Mouse (Mus musculus) ES-E14 (cell line): ENCODE data around the gene Drd1. TPM values are rescaled to one million over a fixed set of nuclear protein-coding genes. Genes with fewer than 3 reads are reported as not detected.

Source experiments
- DNase-seq: peaks from one replicate; pipeline ENCODE4 v3.0.0-alpha.2; 2013; ENCODE audit warnings: low read depth, low spot score
- H3K27ac ChIP-seq: 2 replicates; pipeline ENCODE4 v1.5.1; 2012; ENCODE audit warnings: low read depth, mild to moderate bottlenecking, low read length, moderate library complexity, mixed read lengths; ENCODE audit not compliant: poor library complexity, insufficient read depth, severe bottlenecking
- H3K36me3 ChIP-seq: 2 replicates; pipeline ENCODE4 v1.6.1; 2012; ENCODE audit warnings: mild to moderate bottlenecking, low read length, moderate library complexity, mixed read lengths; ENCODE audit not compliant: control insufficient read depth, poor library complexity, insufficient read depth, severe bottlenecking
- H3K4me1 ChIP-seq, 2 experiments: fragments of 150-350 bp in 1 of 2; sonication (generic) in 1 of 2; 2 replicates each; pipeline ENCODE4 v1.6.1; 2012; ENCODE audit warnings: low read length in 2 of 2, mild to moderate bottlenecking in 1 of 2, mixed read lengths in 1 of 2; ENCODE audit not compliant: control insufficient read depth in 2 of 2, insufficient read depth in 2 of 2, poor library complexity in 1 of 2
- H3K4me3 ChIP-seq, 2 experiments: fragments of 150-350 bp in 1 of 2; sonication (generic) in 1 of 2; 2 replicates each; pipeline ENCODE4 v1.5.1; 2012; ENCODE audit warnings: low read length in 2 of 2, low read depth in 1 of 2, mild to moderate bottlenecking in 1 of 2, mixed read lengths in 1 of 2; ENCODE audit not compliant: insufficient read depth in 1 of 2, poor library complexity in 1 of 2, severe bottlenecking in 1 of 2
- H3K9ac ChIP-seq: 2 replicates; pipeline ENCODE4 v1.6.1; 2012; ENCODE audit warnings: low read depth, mild to moderate bottlenecking, low read length, mixed read lengths; ENCODE audit not compliant: poor library complexity, insufficient read depth, severe bottlenecking
- H3K9me3 ChIP-seq: fragments of 150-350 bp; sonication (generic); 2 replicates; pipeline ENCODE4 v1.6.1; 2012; ENCODE audit warnings: low read depth, mild to moderate bottlenecking, low read length; ENCODE audit not compliant: control insufficient read depth, insufficient read depth
- CHD2 ChIP-seq: IDR thresholded peaks from 2 replicates; pipeline ENCODE4 v1.6.1; 2014; ENCODE audit warnings: mild to moderate bottlenecking, low read depth, low read length, inconsistent platforms
- HCFC1 ChIP-seq: IDR thresholded peaks from 2 replicates; pipeline ENCODE4 v1.6.1; 2012; ENCODE audit warnings: low read length, inconsistent platforms, borderline replicate concordance; ENCODE audit not compliant: insufficient read depth
- MAFK ChIP-seq: IDR thresholded peaks from 2 replicates; pipeline ENCODE4 v1.6.1; 2014; ENCODE audit warnings: mild to moderate bottlenecking, low read depth, low read length, inconsistent platforms; ENCODE audit not compliant: insufficient read depth
- ZC3H11A ChIP-seq: IDR thresholded peaks from 2 replicates; pipeline ENCODE4 v1.6.1; 2012; ENCODE audit warnings: low read depth, mild to moderate bottlenecking, inconsistent platforms, low read length, borderline replicate concordance
- ZNF384 ChIP-seq: IDR thresholded peaks from 2 replicates; pipeline ENCODE4 v1.6.1; 2012; ENCODE audit warnings: low read depth, low read length, inconsistent platforms
- in situ Hi-C, 2 experiments: fragments of 600-800 bp; cut with MboI; formaldehyde crosslinking; loops; one replicate each; pipeline ENCODE4 v1.15.1; 2025; ENCODE audit warnings: low sequenced_read_pairs in 2 of 2, inconsistent platforms in 1 of 2; ENCODE audit not compliant: unreplicated experiment in 2 of 2
- total RNA-seq: library from RNA; depleted of rRNA; stranded (reverse); fragments of 300-350 nt; gene quantifications from 2 replicates; pipeline ENCODE4 v1.2.3, GENCODE M21; 2012

Gene Drd1
- total RNA-seq, 1 experiment: not detected

DNA sequence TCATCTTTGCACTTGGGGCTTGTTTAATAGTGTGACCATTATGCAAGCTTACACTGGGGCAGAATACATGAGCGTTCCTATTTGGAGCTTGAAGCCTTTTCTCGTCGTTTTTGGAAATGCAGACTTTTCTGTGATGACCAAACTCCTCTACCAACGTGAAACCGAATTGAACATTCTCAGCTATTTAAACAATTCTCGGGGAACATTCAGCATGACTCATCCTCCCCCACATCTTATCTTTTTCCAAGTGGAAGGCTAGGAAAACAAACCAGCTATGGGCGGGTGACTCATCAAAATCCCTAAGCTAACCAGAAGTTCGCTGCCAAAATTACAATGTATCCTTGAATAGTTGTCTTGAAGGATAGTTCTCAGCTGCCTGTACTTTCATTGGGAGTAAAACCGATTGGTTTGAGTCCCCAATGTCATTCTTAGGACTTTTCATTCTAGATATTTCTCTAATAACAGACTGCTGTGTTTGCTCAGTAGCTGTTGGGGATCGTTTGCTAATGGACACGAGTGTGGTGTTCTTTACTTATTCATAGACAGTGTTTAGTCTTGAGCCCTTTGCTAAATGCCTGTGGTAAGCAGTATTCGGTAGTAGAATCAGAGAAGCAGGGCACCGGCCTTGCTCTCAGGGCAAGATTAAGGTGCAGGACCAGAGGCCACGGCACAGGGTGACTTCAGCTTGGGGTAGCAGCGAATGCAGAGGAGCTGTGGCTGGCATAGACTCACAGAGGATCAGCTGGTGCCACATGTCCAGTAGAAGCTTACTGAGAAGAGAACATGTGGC, 45.7 kb upstream of the Drd1 start:
- TF ChIP-seq MAFK (no peak), HCFC1 (no peak), ZNF384 (no peak), CHD2 (no peak), ZC3H11A (no peak)
- no peak for DNase-seq
- in situ Hi-C loops: no loop called here
- no peak overlapping the region for H3K9ac ChIP-seq
- H3K4me3 ChIP-seq: no peak overlapping the region
- 0 out of 2 replicates have a peak overlapping the region, but pooled peaks have one; percentile 38 for H3K27ac ChIP-seq
- H3K4me1 ChIP-seq: no peaks in the 10 kb centered on the region
- no peaks in the 10 kb centered on the region for H3K9me3 ChIP-seq
- H3K36me3 ChIP-seq: peaks cover 33% of the 10 kb centered on the region

GRCm38 (mm10) chr13:54097797-54098196, 42.3 kb upstream of the Drd1 start:
- Histone ChIP-seq H3K9me3 (no peaks in the 10 kb centered on the region), H3K4me1 (no peaks in the 10 kb centered on the region), H3K27ac (no peak overlapping the region), H3K9ac (no peak overlapping the region), H3K4me3 (no peak overlapping the region), H3K36me3 (peaks cover 40% of the 10 kb centered on the region)
- DNase-seq: no peak
- in situ Hi-C loops: no loop called here
- no peak for TF ChIP-seq MAFK
- TF ChIP-seq ZNF384: no peak
- TF ChIP-seq CHD2: no peak
- no peak for TF ChIP-seq ZC3H11A
- TF ChIP-seq HCFC1: no peak

- TF ChIP-seq ZC3H11A (no peak), MAFK (no peak), CHD2 (no peak), HCFC1 (no peak), ZNF384 (no peak)
- in situ Hi-C loops: no loop called here
- Histone ChIP-seq H3K4me3 (no peak overlapping the region), H3K27ac (no peak overlapping the region), H3K4me1 (no peaks in the 10 kb centered on the region), H3K36me3 (peaks cover 42% of the 10 kb centered on the region), H3K9ac (no peak overlapping the region), H3K9me3 (no peaks in the 10 kb centered on the region)
- no peak for DNase-seq
Observed at GRCm38 (mm10) chr13:54097227-54097626, 41.7 kb upstream of the Drd1 start.

DNA sequence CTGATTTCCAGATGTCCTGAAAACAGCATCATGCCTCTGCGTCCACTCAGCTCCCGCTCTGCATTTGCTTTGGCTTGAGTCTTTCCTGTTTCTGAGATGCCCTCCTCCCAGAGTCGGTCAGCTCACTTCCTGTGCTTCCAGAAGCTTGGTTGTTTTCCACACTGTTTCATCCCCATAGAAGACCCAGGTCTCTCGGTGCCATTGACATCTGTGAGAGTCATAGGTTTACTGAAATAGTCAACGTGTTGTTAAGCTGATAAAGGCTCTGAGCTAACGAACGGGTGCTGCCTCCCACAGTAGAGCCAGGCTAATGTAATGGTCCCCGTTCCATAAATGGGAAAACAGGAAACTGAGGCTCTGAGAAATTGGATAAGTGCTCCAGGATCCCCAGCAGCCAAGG, 40.2 kb upstream of the Drd1 start:
- H3K36me3 ChIP-seq: peaks cover 53% of the 10 kb centered on the region
- in situ Hi-C loops: no loop called here
- no peak overlapping the region for H3K27ac ChIP-seq
- H3K4me3 ChIP-seq: no peak overlapping the region
- TF ChIP-seq MAFK (no peak), ZNF384 (no peak), HCFC1 (no peak), CHD2 (no peak), ZC3H11A (no peak)
- DNase-seq: no peak
- H3K9me3 ChIP-seq: no peaks in the 10 kb centered on the region
- H3K4me1 ChIP-seq: no peaks in the 10 kb centered on the region
- no peak overlapping the region for H3K9ac ChIP-seq
